In genomic region chr16:30663055-30663454, GRCm38 (mm10) we compare ENCODE assay signal across 12 mouse cellular contexts.
"Had no signal": no experiment of that assay in that cellular context is flagged by ENCODE, and none has a peak within 500 bp of the region (broad histone marks: within the 10 kb centered on the region; RNA-seq: fewer than 3 reads in every experiment).

No protein-coding gene starts in this region.

- DNase-seq: lung, adult 18-20 months; lung, embryonic 14.5 days; lung, postnatal 10 days; lung, postnatal 4 days; thymus, adult 2 months; thymus, postnatal 25 days; thymus, postnatal 4 days had no signal

- H3K4me3 ChIP-seq: midbrain, embryonic 13.5 days; midbrain, embryonic 15.5 days; neural tube, embryonic 12.5 days; stomach, embryonic 15.5 days had no signal

- H3K27ac ChIP-seq: midbrain, embryonic 13.5 days; midbrain, embryonic 15.5 days; neural tube, embryonic 12.5 days; stomach, embryonic 15.5 days; stomach, postnatal 0 days had no signal

- ATAC-seq: midbrain, embryonic 13.5 days; midbrain, embryonic 15.5 days had no signal
